Mouse (Mus musculus) intestine, embryonic 16.5 days (tissue): ENCODE results near the gene Gabrq. TPM values are rescaled to one million over a fixed set of nuclear protein-coding genes. Genes with fewer than 3 reads are reported as not detected.

Source experiments
- ATAC-seq: fragments of 200-750 bp; cut with Nextera tagmentation; 2 replicates; pipeline ENCODE4 v1.8.0; 2017; ENCODE audit warnings: moderate TSS enrichment, moderate library complexity
- H3K27ac ChIP-seq: fragments of 300-500 bp; sonication (generic); 2 replicates; pipeline ENCODE4 v1.5.1; 2014; ENCODE audit warnings: mild to moderate bottlenecking, low read length
- H3K27me3 ChIP-seq: fragments of 300-500 bp; sonication (generic); replicated peaks from 2 replicates; pipeline ENCODE4 v1.6.1; 2014; ENCODE audit warnings: low read length, control low read depth, mixed read lengths; ENCODE audit not compliant: control insufficient read depth, insufficient read depth
- H3K36me3 ChIP-seq: fragments of 300-500 bp; sonication (generic); 2 replicates; pipeline ENCODE4 v1.6.1; 2014; ENCODE audit warnings: low read length, control low read depth; ENCODE audit not compliant: control insufficient read depth, insufficient read depth
- H3K4me1 ChIP-seq: fragments of 300-500 bp; sonication (generic); 2 replicates; pipeline ENCODE4 v1.6.1; 2014; ENCODE audit warnings: low read length, control low read depth, mixed read lengths; ENCODE audit not compliant: control insufficient read depth, insufficient read depth
- H3K4me2 ChIP-seq: fragments of 300-500 bp; sonication (generic); 2 replicates; pipeline ENCODE4 v1.6.1; 2014; ENCODE audit warnings: low read depth, low read length, control low read depth
- H3K4me3 ChIP-seq: fragments of 300-500 bp; sonication (generic); 2 replicates; pipeline ENCODE4 v1.5.1; 2014; ENCODE audit warnings: mild to moderate bottlenecking, low read length
- H3K9ac ChIP-seq: fragments of 300-500 bp; sonication (generic); 2 replicates; pipeline ENCODE4 v1.6.1; 2014; ENCODE audit warnings: low read depth, low read length
- H3K9me3 ChIP-seq: fragments of 300-500 bp; sonication (generic); 2 replicates; pipeline ENCODE4 v1.6.1; 2016; ENCODE audit warnings: low read length, control low read depth; ENCODE audit not compliant: control insufficient read depth
- WGBS: fragments of 180-500 bp; shearing (Covaris S2); extraction: QIAGEN DNeasy Blood & Tissue Kit; methylation state at CpG from one replicate; pipeline ENCODE4 v1.1.7; 2014; 5-methylcytosine and 5-hydroxymethylcytosine counted together
- polyA plus RNA-seq: library from polyadenylated mRNA; unstranded; fragments of >200 nt; fragmentation: Nextera tagmentation; extraction: Ambion mirVana; gene quantifications from 2 replicates; pipeline ENCODE4 v1.2.1, GENCODE M21; 2015

Gene Gabrq
- 0.10 and 0.33 TPM in 2 replicates for polyA plus RNA-seq

DNA sequence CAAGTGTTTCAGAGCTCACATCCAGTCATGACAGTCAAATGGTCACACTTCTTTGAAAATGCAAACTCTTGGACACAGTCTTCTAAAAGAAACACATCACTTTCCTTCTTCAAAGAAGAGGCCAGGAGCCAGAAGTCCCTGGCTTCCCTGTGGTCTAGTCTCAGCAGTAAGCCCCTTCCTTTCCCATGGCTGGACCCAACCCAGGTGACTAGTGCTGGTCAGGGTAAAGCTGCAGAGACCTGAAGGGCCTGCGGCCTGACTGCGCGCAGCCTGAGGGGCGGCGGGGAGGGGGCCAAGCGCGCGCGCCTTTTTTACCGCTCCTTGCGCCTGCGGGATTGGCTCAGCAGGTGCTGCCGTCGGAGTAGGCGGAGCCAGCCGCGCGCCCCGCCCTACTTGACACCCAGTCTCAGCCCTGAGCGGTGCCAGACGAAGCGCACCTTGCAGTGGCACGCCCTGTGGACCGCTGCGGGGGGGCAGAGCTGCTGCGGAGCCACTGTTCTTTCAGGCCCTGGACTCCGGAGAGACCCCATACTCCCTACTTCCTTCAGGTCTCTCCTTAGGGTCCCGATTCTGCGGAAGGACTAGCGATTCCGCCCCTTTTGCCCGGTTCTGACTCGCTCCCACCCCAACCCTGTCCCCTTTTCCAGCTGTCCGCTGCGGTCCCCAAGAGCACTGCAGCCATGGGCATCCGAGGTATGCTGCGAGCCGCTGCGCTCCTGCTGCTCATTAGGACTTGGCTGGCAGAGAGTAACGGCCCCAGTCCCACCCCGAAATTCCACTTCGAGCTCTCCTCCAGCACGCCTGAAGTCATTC is at the start of gene Gabrq:
Gene Gabrq, plus strand, starts transcription at position 403 of the 813 bp plus-strand sequence.
- no peak within 1 kb of the TSS for H3K27ac ChIP-seq
- peak within 1 kb of the TSS; percentile 65 for H3K4me2 ChIP-seq
- no peaks in the 10 kb centered on the region for H3K4me1 ChIP-seq
- H3K27me3 ChIP-seq = peaks cover 4% of the 10 kb centered on the region
- H3K36me3 ChIP-seq = no peaks in the 10 kb centered on the region
- WGBS = 22% methylated on average over 41 of the region's 43 CpGs
- H3K9ac ChIP-seq = no peak within 1 kb of the TSS
- H3K4me3 ChIP-seq = peak within 1 kb of the TSS; percentile 37
- no peaks in the 10 kb centered on the region for H3K9me3 ChIP-seq
- peak; percentile 90 for ATAC-seq

DNA sequence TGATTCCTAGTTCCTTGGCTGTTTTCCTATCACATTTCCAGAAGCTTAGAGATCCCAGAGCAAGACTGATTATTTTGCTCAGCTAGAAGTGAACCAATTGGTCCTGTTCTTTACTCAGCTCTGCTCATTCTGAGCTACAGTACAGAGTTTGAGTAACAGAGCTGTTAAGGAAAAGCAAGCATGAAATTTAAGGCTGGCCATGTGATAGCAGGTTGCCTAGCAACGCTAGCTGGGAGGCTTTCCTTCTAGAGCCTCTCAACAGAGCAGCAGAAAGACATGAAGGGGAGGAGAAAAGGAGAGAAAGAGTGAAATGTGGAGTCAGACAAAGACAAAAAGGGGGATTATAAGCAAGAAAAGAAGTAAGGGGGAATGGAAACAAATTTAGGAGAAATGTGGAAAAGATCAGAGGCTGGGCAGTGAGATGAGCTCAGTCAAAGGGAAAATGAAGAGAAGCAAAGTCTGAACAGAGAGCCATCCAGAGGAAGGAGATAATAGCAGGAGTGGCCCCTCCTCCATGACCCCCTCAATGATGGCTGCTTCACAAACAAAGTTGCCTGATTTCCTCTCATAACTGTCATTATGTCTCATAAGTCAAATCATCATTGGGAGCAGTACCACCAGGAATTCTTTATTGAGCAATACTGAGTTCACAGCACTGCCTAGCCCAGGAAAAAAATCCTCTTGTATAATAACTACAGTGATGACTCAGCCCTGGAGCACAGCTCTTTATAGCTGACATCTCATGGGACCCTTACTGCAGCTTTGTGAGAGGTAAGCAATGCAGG is 36.0 kb upstream of the Gabrq start:
- no peak overlapping the region for H3K27ac ChIP-seq
- WGBS = 22% methylated on average over 1 of the region's 1 CpGs
- ATAC-seq = no peak
- H3K4me3 ChIP-seq = no peak overlapping the region
- H3K27me3 ChIP-seq = no peaks in the 10 kb centered on the region
- no peaks in the 10 kb centered on the region for H3K36me3 ChIP-seq
- no peaks in the 10 kb centered on the region for H3K9me3 ChIP-seq
- no peaks in the 10 kb centered on the region for H3K4me1 ChIP-seq
- H3K9ac ChIP-seq = no peak overlapping the region
- H3K4me2 ChIP-seq = no peak overlapping the region

DNA sequence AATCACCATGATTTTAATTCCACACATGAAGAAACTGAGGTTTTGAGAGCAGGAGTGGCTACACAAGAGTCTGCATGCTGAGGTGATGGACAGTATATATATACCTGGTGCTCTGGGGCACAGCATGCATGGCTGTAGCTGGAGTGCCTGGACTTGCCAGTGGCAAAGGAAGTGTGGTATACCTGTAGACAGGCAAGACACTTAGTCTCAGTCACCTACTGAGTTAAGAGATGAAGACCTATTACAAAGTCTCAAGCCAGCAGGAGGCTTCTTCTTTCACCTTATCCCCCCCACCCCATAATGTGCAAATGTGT is 35.5 kb upstream of the Gabrq start:
- ATAC-seq = no peak

DNA sequence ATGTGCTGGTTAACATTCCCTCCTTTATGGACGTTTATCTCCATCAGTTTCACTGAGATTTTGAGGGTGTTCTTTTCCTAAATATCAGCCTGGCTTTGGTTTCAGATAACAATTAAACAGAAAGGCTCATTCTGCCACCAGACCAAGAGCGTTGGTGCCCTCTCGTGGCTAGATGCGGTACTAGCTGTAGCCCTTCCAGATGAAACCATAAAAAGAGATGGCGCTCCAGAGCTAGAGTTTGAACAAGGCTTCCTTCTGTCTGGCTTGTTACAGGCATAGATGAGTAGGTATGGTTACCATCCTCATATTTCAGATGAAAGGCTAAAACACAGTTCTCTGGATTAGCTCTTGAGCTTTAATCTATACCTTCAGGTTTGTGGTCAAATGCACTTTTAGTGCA is 5.4 kb upstream of the Gabrq start:
- Histone ChIP-seq H3K27ac (no peak overlapping the region), H3K4me2 (no peak overlapping the region), H3K4me1 (no peaks in the 10 kb centered on the region), H3K27me3 (no peaks in the 10 kb centered on the region; the same call in 1 of the 2 replicates), H3K9ac (no peak overlapping the region), H3K9me3 (no peaks in the 10 kb centered on the region), H3K36me3 (no peaks in the 10 kb centered on the region), H3K4me3 (no peak overlapping the region)
- WGBS = 2% methylated on average over 5 of the region's 5 CpGs
- no peak for ATAC-seq

More for the DNA sequence above, 35.5 kb upstream of the Gabrq start:
- H3K9me3 ChIP-seq = no peaks in the 10 kb centered on the region
- H3K4me1 ChIP-seq = no peaks in the 10 kb centered on the region
- H3K36me3 ChIP-seq = no peaks in the 10 kb centered on the region
- H3K27me3 ChIP-seq = no peaks in the 10 kb centered on the region
- H3K4me3 ChIP-seq = no peak overlapping the region
- no peak overlapping the region for H3K9ac ChIP-seq
- H3K27ac ChIP-seq = no peak overlapping the region
- H3K4me2 ChIP-seq = no peak overlapping the region

DNA sequence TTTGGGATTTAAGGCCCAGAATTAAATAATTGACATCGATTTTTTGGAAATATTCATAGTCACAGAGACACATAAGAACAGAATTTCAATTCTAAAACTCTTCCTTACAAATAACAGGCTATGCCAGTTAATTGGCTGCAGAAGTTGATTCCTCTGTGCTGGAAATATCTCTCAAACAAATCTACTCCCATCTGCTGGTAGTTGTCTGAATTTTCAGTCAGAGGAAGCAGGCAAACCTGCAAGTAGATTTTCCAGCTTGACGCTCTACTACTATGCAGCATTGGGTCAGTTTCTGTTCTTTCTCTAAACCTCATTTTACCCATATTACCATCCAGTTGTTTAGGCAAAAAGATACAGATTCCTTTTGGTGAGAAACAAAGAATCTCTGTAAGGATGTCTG is 1.7 kb upstream of the Gabrq start:
- H3K9me3 ChIP-seq = no peaks in the 10 kb centered on the region

DNA sequence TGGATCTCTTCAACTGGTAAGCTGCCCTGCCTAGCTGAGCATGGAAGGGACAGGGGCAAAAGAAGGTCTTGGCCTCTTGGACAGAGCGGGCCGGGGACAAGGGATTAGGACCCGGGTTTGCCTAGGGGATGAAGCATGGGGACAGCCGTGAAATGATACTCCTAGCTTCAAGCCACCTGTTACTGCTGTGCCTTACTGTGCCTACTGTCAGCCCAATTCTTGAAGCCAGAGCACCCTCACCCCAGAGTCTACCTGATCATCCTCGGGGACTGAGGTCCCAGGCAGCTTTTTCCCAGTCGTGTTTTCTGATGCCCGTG is 569 bp downstream of the Gabrq start:
- Histone ChIP-seq H3K4me3 (peak overlapping the region; percentile 37), H3K9me3 (no peaks in the 10 kb centered on the region), H3K36me3 (no peaks in the 10 kb centered on the region), H3K4me1 (no peaks in the 10 kb centered on the region), H3K27me3 (peaks cover 4% of the 10 kb centered on the region), H3K9ac (no peak overlapping the region), H3K4me2 (peak overlapping the region; percentile 65), H3K27ac (no peak overlapping the region)
- 38% methylated on average over 7 of the region's 7 CpGs for WGBS
- ATAC-seq = no peak

More for the DNA sequence above, 1.7 kb upstream of the Gabrq start:
- no peaks in the 10 kb centered on the region for H3K36me3 ChIP-seq
- no peak overlapping the region for H3K4me3 ChIP-seq
- no peak overlapping the region for H3K9ac ChIP-seq
- ATAC-seq = no peak
- H3K27me3 ChIP-seq = peaks cover 4% of the 10 kb centered on the region
- H3K4me1 ChIP-seq = no peaks in the 10 kb centered on the region
- H3K27ac ChIP-seq = no peak overlapping the region
- H3K4me2 ChIP-seq = no peak overlapping the region
- 76% methylated on average over 2 of the region's 2 CpGs for WGBS

Other genes starting within 250 kb of the Gabrq start
- 2.0 and 2.3 TPM in 2 replicates for gene Gabra3, start 168.3 kb upstream of the Gabrq start, polyA plus RNA-seq
- 51.4 and 54.9 TPM in 2 replicates for gene Cetn2, start 93.2 kb downstream of the Gabrq start, polyA plus RNA-seq
- 46.8 TPM in 2 replicates for gene Nsdhl, start 93.4 kb downstream of the Gabrq start, polyA plus RNA-seq
- gene Zfp185, start 162.2 kb downstream of the Gabrq start, polyA plus RNA-seq = 4.6 and 4.9 TPM in 2 replicates
- gene Pnma5, start 211.9 kb downstream of the Gabrq start, polyA plus RNA-seq = not detected in 2 replicates
- gene Pnma3, start 239.6 kb downstream of the Gabrq start, polyA plus RNA-seq = 0.06 and 0.11 TPM in 2 replicates